Mouse (Mus musculus) frontal cortex, postnatal 10 days (tissue): ENCODE measurements around the gene Nono.

Experiments
- DNase-seq, 2 experiments: peaks; one replicate each; pipeline ENCODE4 v3.0.0; 2022; ENCODE audit warnings: low spot score in 2 of 2, mixed read lengths in 1 of 2

Nono gene

GRCm38 (mm10) chrX:101481604-101482350, 52.7 kb downstream of the Nono start:
- DNase-seq, result no peak

- peak; percentile 20 to 32 for DNase-seq
Measured at GRCm38 (mm10) chrX:101486487-101487152, 57.5 kb downstream of the Nono start.
